Mouse (Mus musculus) adrenal gland, postnatal 4 days (tissue): Measurements from ENCODE around the gene Sh3kbp1. TPM values are rescaled to one million over a fixed set of nuclear protein-coding genes. Genes with fewer than 3 reads are reported as not detected.

ENCODE experiments used
- total RNA-seq, 2 experiments: library from RNA; stranded (reverse); gene quantifications; 2 replicates each; pipeline ENCODE4 v1.2.3; 2021

The Sh3kbp1 gene
- total RNA-seq, 2 experiments from 2014 or later = 24.7 to 30.8 TPM

Other genes starting within 250 kb of the Sh3kbp1 start
- gene Map7d2, start 212.7 kb upstream of the Sh3kbp1 start, total RNA-seq = 1 to 10 TPM; 3.2 to 3.8 TPM
- gene Bclaf3, start 100.6 kb upstream of the Sh3kbp1 start, total RNA-seq = 10 to 100 TPM; 11.7 to 15.5 TPM